Mouse (Mus musculus): Measurements from ENCODE around the gene Trak1. TPM values are rescaled to one million over a fixed set of nuclear protein-coding genes. Genes with fewer than 3 reads are reported as not detected.
"Not testable (repeated sequence)": the region's sequence is repeated elsewhere in the genome, so short reads cannot be mapped to it uniquely, and the experiment has no call there.

Gene Trak1
- polyA plus RNA-seq, 1 experiment from 2014 or later, result 18.2 TPM

- Histone ChIP-seq H3K27me3 (ENCODE audit: insufficient read depth, poor library complexity, severe bottlenecking) (no peaks in the 10 kb centered on the region), H3K4me1 (peaks cover 64% of the 10 kb centered on the region), H3K36me3 (no peaks in the 10 kb centered on the region), H3K4me3 (no peak overlapping the region), H3K27ac (peak overlapping the region; percentile 81; the same call in 1 of the 2 replicates), H3K9me3 (no peaks in the 10 kb centered on the region)
- DNase-seq (ENCODE audit: low spot score), result no peak
- 83% methylated on average over 7 of the region's 7 CpGs for WGBS
Observed at GRCm38 (mm10) chr9:121429592-121429991, 132.3 kb downstream of the Trak1 start.

- Histone ChIP-seq H3K4me1 (peaks cover 71% of the 10 kb centered on the region), H3K27me3 (ENCODE audit: insufficient read depth, poor library complexity, severe bottlenecking) (no peaks in the 10 kb centered on the region), H3K36me3 (no peaks in the 10 kb centered on the region), H3K27ac (peak overlapping the region; percentile 81), H3K9me3 (no peaks in the 10 kb centered on the region), H3K4me3 (no peak overlapping the region)
- no peak for DNase-seq (ENCODE audit: low spot score)
- WGBS, result 46% methylated on average over 6 of the region's 6 CpGs
Observed at GRCm38 (mm10) chr9:121430379-121430778, 133.1 kb downstream of the Trak1 start.

- Histone ChIP-seq H3K27me3 (ENCODE audit: insufficient read depth, poor library complexity, severe bottlenecking) (no peaks in the 10 kb centered on the region), H3K4me1 (peaks cover 62% of the 10 kb centered on the region), H3K36me3 (no peaks in the 10 kb centered on the region), H3K27ac (0 out of 2 replicates have a peak overlapping the region, but pooled peaks have one; percentile 31), H3K4me3 (no peak overlapping the region), H3K9me3 (no peaks in the 10 kb centered on the region)
- no peak for DNase-seq (ENCODE audit: low spot score)
- WGBS, result 84% methylated on average over 15 of the region's 15 CpGs
Observed at GRCm38 (mm10) chr9:121433745-121434528, 136.6 kb downstream of the Trak1 start.

GRCm38 (mm10) chr9:121435332-121435956 lies 138.1 kb downstream of the Trak1 start:
- no peak overlapping the region for H3K4me3 ChIP-seq
- peak overlapping the region; percentile 47; the same call in 1 of the 2 replicates for H3K27ac ChIP-seq

GRCm38 (mm10) chr9:121436501-121436900 lies 139.2 kb downstream of the Trak1 start:
- Histone ChIP-seq H3K27ac (peak overlapping the region; percentile 53; the same call in 1 of the 2 replicates), H3K9me3 (no peaks in the 10 kb centered on the region), H3K27me3 (ENCODE audit: insufficient read depth, poor library complexity, severe bottlenecking) (no peaks in the 10 kb centered on the region), H3K4me3 (no peak overlapping the region), H3K4me1 (peaks cover 41% of the 10 kb centered on the region), H3K36me3 (no peaks in the 10 kb centered on the region; the same call in 1 of the 2 replicates)
- 22% methylated on average over 1 of the region's 1 CpGs for WGBS
- no peak for DNase-seq (ENCODE audit: low spot score)

More at GRCm38 (mm10) chr9:121435332-121435956, 138.1 kb downstream of the Trak1 start:
- peaks cover 51% of the 10 kb centered on the region for H3K4me1 ChIP-seq
- no peak for DNase-seq (ENCODE audit: low spot score)
- WGBS, result 54% methylated on average over 3 of the region's 3 CpGs
- no peaks in the 10 kb centered on the region for H3K27me3 ChIP-seq (ENCODE audit: insufficient read depth, poor library complexity, severe bottlenecking)
- H3K9me3 ChIP-seq, result no peaks in the 10 kb centered on the region
- H3K36me3 ChIP-seq, result no peaks in the 10 kb centered on the region; the same call in 1 of the 2 replicates

- H3K4me3 ChIP-seq, result no peak overlapping the region
- H3K9me3 ChIP-seq, result no peaks in the 10 kb centered on the region
- DNase-seq (ENCODE audit: low spot score), result no peak
- H3K27me3 ChIP-seq (ENCODE audit: insufficient read depth, poor library complexity, severe bottlenecking), result no peaks in the 10 kb centered on the region
- H3K27ac ChIP-seq, result no peak overlapping the region
- H3K36me3 ChIP-seq, result peaks cover 40% of the 10 kb centered on the region
- H3K4me1 ChIP-seq, result peaks cover 12% of the 10 kb centered on the region
- 90% methylated on average over 1 of the region's 1 CpGs for WGBS
Observed at GRCm38 (mm10) chr9:121442145-121442544, 144.8 kb downstream of the Trak1 start.

GRCm38 (mm10) chr9:121443696-121444366 lies 146.5 kb downstream of the Trak1 start:
- DNase-seq (ENCODE audit: low spot score), result no peak

GRCm38 (mm10) chr9:121444367-121444707 lies 147.0 kb downstream of the Trak1 start:
- Histone ChIP-seq H3K36me3 (peaks cover 59% of the 10 kb centered on the region), H3K9me3 (no peaks in the 10 kb centered on the region), H3K27ac (no peak overlapping the region), H3K27me3 (ENCODE audit: insufficient read depth, poor library complexity, severe bottlenecking) (no peaks in the 10 kb centered on the region), H3K4me3 (no peak overlapping the region), H3K4me1 (peaks cover 8% of the 10 kb centered on the region; the same call in 1 of the 2 replicates)
- 76% methylated on average over 3 of the region's 3 CpGs for WGBS
- no peak for DNase-seq (ENCODE audit: low spot score)

More at GRCm38 (mm10) chr9:121443696-121444366, 146.5 kb downstream of the Trak1 start:
- H3K4me1 ChIP-seq, result peaks cover 8% of the 10 kb centered on the region; the same call in 1 of the 2 replicates
- H3K27me3 ChIP-seq (ENCODE audit: insufficient read depth, poor library complexity, severe bottlenecking), result no peaks in the 10 kb centered on the region
- no peaks in the 10 kb centered on the region for H3K9me3 ChIP-seq
- WGBS, result 73% methylated on average over 31 of the region's 31 CpGs
- H3K4me3 ChIP-seq, result no peak overlapping the region
- H3K36me3 ChIP-seq, result peaks cover 57% of the 10 kb centered on the region
- no peak overlapping the region for H3K27ac ChIP-seq

GRCm38 (mm10) chr9:121445364-121445763 lies 148.1 kb downstream of the Trak1 start:
- H3K4me1 ChIP-seq, result peaks cover 8% of the 10 kb centered on the region; the same call in 1 of the 2 replicates
- DNase-seq (ENCODE audit: low spot score), result no peak
- H3K9me3 ChIP-seq, result no peaks in the 10 kb centered on the region
- H3K27me3 ChIP-seq (ENCODE audit: insufficient read depth, poor library complexity, severe bottlenecking), result no peaks in the 10 kb centered on the region
- 58% methylated on average over 2 of the region's 2 CpGs for WGBS
- H3K36me3 ChIP-seq, result peaks cover 59% of the 10 kb centered on the region
- no peak overlapping the region for H3K4me3 ChIP-seq
- H3K27ac ChIP-seq, result no peak overlapping the region

GRCm38 (mm10) chr9:121446431-121446831 lies 149.1 kb downstream of the Trak1 start:
- Histone ChIP-seq H3K36me3 (peaks cover 67% of the 10 kb centered on the region), H3K27ac (no peak overlapping the region), H3K4me1 (peaks cover 8% of the 10 kb centered on the region; the same call in 1 of the 2 replicates), H3K9me3 (no peaks in the 10 kb centered on the region), H3K27me3 (ENCODE audit: insufficient read depth, poor library complexity, severe bottlenecking) (no peaks in the 10 kb centered on the region), H3K4me3 (no peak overlapping the region)
- no peak for DNase-seq (ENCODE audit: low spot score)
- 85% methylated on average over 13 of the region's 13 CpGs for WGBS

GRCm38 (mm10) chr9:121452342-121452942 lies 155.1 kb downstream of the Trak1 start:
- Histone ChIP-seq H3K27ac (peak overlapping the region; percentile 47; the same call in 1 of the 2 replicates), H3K4me1 (peaks cover 21% of the 10 kb centered on the region), H3K36me3 (peaks cover 69% of the 10 kb centered on the region)
- not testable (repeated sequence) for H3K9me3 ChIP-seq; H3K4me3 ChIP-seq; H3K27me3 ChIP-seq (ENCODE audit: insufficient read depth, poor library complexity, severe bottlenecking); DNase-seq (ENCODE audit: low spot score)
- 42% methylated on average over 9 of the region's 9 CpGs for WGBS

- Histone ChIP-seq H3K27ac (no peak overlapping the region), H3K4me3 (no peak overlapping the region), H3K27me3 (ENCODE audit: insufficient read depth, poor library complexity, severe bottlenecking) (no peaks in the 10 kb centered on the region), H3K36me3 (peaks cover 53% of the 10 kb centered on the region), H3K4me1 (peaks cover 27% of the 10 kb centered on the region), H3K9me3 (no peaks in the 10 kb centered on the region)
- no peak for DNase-seq (ENCODE audit: low spot score)
- WGBS, result 87% methylated on average over 3 of the region's 3 CpGs
Observed at GRCm38 (mm10) chr9:121454891-121455290, 157.6 kb downstream of the Trak1 start.

Measured in heart, embryonic 10.5 days (tissue).